Mouse (Mus musculus) left cerebral cortex, adult 9 months (tissue): ENCODE results near the gene Tmem258.

ENCODE experiments used
- DNase-seq, 2 experiments: peaks; one replicate each; pipeline ENCODE4 v3.0.0; 2022; ENCODE audit warnings: low spot score in 2 of 2

Tmem258 gene

DNA sequence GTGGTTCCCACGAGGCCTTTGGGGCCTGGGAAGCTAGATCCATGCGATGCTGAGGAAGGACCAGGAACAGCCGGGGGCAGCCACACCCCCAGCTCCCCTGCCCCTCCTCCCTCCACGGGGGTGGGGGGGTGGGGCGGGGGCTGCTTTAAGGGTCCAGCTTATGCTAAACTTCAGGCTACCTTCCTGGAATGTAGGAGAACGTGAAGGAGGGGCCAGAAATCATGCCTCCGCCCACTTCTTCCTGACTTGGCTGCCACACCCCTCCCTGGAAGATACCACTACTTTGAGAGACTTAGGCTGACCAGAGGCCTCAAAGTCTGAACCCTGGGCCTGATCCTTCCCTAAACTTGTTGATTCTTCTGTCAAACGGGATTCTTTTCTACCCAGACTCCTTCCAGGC is 18.8 kb downstream of the Tmem258 start:
- DNase-seq, result no peak

DNA sequence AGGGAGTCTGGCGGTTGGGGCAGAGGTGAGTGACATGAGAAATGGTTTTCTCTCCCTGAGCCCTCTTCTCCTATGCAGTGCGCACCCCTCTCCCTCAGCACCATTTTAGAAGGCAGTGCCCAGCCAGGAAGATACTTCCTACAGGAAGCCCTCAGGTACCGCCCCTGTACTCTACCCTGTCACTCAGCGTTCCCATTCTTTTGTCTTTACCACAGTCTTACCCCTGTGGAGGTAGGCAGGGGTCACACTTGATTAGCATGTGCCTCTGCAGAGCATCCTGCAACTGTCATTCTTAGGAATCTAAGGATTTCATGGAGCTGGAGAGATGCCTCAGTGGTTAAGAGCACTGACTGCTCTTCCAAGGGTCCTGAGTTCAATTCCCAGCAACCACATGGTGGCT is 19.7 kb downstream of the Tmem258 start:
- no peak for DNase-seq

DNA sequence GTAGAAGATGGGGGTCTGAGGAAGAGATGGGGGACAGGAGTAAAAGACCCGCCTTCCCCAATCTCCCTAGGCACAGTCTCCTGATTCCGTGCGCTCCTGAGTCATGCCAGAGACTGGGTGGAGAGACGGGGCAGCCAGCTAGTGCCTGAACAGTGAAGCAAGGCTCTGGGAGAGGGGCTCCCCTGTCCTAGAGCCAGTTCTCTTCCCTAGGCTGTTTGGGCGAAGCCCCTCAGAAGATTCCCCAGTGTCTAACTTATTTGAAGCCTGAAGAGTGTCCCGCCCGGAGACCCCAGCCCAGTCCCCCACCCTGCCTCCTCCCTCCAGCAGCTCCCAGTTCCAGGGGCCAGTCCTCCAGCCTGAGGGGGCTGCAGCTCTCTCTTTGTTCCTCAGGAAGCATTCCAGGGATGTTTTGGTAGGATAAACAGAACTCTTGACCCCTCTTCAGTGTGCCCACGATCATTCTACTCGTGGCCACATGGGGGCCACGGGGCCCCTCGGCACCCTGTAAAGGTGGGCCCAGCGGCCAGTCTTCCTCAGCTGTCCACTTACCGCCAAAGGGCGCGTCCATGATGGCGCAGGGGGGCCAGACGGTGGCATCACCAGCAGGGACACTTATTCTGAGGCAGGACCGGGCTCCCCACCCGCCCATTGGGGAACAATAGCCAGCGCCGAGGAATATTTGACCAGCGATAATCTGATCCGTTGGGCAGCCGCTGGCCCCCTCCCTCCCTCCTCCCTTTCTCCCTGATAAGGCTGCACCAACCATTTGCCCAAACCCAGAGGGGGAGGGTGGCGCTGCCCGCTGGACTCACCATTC is 21.0 kb downstream of the Tmem258 start:
- no peak for DNase-seq

DNA sequence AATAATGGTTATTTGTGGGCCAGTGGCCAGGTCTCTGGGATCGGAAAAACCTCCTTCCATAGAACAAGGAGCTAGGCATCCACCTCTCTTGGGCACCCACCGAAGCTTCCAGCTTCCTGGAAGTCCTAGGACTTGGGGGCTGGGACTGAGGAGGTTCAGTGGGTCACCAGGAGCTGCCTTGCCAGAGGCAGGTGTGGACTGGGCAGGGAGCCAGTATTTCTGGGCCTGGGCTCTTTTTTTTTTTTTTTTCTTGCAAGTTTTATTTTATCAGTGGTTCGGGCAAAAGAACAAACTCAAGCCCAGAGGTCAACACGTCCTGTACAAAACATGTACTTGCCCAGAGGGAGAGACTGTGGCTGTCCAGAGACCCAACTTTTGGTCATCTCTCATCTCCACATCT is 22.0 kb downstream of the Tmem258 start:
- no peak for DNase-seq

DNA sequence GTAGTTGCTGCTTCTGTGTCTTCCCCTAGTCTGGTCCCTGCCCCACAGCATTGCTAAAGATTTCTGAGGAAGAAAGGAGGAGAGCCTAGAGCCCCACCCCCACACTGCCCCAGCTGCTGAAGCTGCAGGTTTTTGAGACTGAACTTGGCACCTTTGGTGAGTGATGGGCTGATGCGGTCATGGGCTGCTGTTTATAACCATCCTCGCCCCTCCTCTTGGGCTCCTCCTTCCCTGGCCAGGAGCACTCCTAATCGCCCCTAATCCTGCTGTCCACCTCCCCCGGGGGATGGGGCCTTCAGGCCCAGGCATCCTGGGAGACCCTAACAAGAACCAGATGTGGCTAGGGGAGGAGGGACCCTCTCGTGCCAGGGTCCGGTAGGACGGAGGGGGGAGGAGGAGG is 27.2 kb downstream of the Tmem258 start:
- DNase-seq, result no peak

DNA sequence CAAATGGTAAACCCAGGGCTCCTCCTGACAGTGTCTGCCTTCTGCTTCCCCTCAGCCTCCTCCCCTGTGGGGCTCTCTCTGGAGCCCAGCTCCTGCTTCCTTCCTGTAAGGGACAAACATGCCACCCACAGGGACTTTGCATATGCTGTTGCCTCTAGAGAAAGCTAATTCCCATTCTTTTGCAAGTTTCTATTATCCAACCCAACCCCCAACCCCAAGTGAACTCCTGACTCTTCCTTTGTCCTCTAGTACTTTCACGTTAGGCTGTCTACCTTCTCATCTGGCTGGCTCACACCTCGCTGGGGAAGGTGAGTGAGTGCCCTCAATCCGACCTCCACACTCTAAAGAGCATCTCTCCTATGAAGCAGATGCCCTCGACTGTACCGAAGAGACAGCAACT is 28.1 kb downstream of the Tmem258 start:
- no peak for DNase-seq

DNA sequence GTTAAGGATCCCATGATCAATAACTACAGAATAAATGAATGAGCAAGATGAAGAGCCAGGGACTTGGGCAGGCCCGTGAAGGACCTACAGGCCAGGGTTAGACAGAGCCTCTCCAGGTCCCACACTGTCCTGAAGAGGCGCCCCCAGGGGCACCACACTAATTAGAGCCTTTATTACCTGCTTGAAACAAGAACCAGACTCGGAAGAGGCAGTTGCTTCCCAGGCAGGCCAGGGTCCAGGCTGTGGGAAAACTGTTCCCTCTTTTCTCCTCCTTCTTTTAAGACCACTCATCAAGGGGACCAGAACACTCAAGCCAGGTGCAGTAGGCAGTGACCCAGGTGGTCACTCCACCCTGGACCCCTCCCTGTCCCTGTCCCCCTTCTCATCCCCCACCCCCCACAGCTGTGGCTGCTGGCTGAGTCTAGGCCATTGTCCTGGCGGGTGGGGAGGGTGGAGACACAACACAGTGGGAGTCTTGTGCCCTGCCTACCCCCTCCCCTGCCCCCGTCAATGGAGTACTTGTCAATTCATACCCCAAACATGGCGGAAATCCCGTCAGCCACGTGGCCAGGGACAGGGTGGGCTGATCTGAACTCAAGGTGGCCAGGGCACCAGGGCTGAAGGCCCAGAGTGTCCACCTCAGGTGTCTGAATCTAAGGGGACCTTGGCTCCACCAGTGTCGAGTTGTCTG is 28.7 kb downstream of the Tmem258 start:
- peak in 1 of 2 experiments; percentile 47 for DNase-seq

DNA sequence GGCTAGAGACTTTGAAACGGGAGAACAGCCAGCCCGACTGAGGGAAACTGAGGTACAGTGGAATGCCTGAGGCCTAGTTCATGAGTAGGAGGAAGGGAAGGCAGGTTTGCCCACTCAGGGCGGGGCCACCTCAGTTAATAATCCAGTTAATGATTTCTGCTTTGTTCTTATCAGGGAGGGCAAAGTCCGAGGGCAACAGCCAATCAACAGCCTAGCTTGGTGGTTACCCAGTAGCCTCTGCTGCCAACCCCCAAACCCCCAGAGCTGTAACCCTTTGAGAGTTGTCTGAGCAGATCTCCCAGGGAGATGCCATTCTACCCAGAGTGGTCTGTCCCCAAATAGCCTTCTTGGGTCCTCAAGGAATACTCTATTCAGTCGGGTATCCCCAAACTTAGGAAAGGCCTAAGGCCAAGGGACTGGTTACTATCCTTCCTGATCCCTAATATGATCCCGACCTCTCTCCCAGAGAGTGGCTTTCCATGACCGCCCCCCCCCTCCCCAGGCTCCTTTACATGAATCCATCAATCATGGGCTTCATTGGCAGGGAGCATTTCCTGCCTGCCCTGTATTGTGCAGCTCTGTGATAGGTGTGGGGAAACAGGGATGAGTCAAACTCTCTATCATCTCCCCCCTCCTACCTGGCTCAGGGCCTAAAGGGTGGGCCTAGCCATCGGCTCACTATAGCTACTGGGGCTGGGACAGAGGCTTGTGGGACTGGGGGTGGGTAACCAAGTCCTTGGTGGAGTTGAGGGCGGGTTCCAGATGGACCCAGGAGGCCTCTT is 32.2 kb downstream of the Tmem258 start:
- DNase-seq, result no peak

DNA sequence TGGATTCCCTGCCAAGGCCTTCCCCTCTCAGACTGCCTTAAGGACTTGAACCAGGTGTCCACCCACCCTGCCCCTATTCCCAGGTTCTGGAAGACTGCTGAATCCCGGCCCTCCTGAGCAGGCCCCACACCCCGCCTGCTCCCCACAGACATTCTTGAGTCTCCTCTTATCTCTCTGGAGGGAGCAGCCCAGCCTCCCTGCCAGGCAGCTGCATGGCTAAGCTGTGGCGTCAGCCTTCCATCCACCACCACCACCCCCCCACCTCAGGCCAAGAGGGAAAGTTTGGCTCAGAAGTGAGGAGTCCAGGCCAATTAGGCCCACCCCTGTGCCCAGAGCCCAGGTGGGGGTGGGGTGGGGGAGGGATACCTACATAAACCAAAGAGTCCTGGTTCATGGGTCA is 34.7 kb downstream of the Tmem258 start:
- DNase-seq, result no peak

DNA sequence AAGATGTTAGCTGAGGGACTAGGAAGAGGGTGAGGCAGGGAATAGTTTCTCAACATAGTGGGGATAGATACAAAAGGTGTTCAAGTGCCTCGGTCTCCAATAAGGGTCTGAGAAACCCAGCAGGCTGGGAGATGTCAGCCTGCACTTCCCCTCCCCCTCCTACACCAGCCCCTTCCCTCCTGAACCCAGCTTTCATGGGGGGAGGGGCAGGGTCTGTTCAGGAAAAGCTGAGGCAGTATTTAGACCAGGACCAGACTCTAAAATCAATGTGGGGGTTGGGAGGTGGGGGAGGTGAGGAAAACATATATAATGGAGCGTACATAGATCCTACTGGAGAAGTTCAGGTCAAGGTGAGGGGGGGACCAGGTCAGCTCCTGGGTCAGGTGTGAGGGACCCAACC is 35.6 kb downstream of the Tmem258 start:
- DNase-seq, result no peak

DNA sequence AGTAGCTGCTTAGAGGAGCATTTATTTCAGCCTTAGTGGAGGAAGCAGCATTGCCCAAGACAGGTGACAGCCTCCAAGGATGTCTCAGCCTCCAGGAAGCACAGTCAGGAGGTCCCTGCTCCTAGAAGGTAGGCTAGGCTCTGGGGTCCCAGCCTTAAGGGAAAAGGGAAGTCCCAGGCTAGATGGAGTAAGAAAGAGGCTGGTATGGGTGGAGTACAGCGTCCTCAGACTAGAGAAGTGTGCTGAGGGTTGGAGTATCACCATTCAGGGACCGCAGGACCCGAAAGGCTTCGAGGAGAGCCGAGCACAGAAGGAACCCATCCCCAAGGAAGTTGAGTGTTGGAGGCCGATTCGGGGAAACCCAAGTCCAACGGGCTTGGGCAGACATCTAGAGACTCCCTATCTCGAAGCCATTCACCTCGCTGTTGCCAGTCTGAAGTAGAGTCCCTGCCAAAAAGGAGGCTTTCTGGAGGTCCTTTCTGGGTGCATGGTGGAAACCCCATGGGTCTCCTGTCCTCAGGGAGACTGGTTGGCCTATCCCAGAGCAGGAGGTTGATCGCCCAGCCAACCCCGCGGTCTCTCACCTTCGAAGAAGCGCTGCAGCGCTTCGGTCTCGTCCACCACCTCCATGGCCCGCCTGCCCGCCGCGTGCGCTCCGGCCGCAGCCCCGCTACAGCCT is 36.3 kb downstream of the Tmem258 start:
- DNase-seq, result no peak

DNA sequence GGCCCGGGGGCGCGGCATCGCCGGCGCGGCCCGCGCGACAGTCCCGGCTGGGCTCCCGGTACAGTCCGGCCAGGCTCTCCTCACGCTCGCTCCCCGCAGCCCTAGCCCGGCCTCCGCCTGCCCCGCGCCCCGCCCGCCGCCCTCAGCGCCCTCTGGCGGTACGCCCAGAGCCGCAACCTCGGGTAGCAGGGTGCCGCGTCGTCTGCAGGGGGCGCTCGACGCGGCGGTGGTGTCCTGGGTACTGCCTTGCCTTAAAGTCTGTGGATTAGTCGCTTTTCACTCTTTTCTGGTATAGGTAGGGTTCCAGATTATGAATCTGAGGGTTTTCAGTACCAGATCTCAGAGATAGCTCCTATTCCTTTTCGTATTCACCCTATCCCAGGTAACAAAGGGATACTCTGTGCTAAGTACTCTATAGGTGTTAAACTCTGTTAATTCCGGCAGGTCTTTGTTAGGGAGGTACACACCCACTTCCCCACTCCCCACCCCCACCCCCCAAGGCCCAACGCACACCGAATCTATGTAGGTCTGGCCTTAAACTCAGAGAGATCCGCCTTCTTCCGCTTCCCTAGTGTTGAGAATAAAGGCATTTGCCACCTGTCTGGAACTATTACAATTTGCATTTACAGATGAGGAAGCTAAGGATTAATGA is 37.0 kb downstream of the Tmem258 start, which contains the start of gene Myrf:
Myrf (minus strand) TSS at position 95 of the 652 bp plus-strand sequence.
- peak in 1 of 2 experiments; percentile 68 for DNase-seq

DNA sequence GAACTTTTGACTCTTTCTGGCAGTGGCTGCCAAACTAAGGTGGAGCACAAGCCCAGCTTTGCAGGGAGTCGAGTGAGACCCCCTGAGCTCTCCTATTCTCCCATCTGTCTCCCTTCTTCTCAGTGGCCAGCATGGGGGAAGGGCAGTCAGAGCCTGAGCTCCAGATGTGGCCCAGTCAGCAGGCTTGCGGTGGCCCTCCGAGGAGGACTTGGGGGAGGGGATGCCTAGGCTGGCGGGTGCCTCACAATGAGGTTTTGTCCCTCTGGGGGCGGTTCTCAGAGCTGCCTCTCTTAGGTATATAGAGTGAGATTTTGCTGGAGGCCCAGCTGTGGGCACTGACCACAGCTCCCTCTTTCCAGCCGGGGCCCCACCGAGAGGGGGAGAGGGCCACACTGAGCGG is 39.1 kb downstream of the Tmem258 start:
- DNase-seq, result peak in 1 of 2 experiments; percentile 44

DNA sequence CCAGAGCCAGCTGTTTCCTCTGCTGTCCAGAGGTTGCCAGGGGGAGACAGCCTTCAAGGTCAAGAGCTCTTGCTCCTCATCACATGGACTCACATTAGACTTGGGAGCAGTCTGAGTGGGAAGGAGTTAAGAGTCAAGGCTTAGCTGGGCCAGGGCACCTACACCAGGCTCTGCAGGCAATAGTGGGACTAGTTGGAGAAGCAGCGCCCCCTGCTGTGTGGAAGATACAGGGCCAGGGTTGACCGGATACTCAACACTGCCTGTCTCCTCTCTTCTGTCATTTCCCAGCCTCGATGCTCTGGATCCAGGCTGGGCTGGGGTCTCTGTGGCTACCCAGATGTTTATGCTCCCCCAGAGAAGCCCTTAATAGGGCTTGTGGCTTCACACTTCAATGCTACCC is 40.4 kb downstream of the Tmem258 start:
- DNase-seq, result peak in 1 of 2 experiments; percentile 71

DNA sequence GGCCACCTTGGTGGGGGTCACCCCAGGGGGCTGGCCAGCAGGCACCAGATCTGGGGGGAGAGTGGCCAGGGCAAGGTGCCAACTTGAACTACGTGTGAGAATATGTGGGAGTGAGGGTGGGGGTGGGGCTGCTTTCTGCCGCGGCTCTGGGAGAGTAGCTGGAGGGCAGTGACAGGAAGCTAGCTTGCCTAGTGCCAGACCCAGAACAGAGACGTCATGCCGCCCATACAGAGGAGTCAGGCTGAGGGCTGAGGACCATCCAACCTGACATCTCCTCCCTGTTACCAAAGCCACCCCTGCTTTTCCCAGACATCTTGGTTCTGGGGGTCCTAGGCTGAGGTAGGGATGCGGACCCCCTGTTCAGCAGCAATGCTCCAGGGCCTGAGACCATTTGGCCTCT is 43.4 kb downstream of the Tmem258 start:
- DNase-seq, result no peak

DNA sequence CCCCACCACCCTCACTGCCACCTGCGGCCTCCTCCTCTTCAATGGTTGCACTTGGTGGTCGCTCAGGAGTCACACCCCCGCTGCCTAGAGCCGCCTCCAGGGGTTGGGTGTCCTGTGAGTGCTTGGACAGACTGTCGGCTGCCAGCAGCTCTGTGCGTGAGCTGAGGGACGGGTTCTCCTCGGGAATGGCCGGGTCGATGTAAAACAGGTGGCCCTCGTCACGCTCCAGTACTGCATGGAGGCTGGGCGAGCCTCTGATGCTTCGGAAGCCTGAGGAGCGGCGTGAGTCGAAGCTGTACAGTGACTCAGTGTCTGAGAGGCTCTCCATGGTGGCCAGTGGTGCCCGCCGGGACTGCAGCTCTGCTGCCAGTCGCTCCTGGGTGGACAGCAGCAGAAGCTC is 44.3 kb downstream of the Tmem258 start:
- DNase-seq, result no peak
